Mouse (Mus musculus) retina, adult 2 months (tissue): ENCODE data around the gene Hoxa6.

Source experiments
- DNase-seq: peaks from one replicate; pipeline ENCODE4 v3.0.0-alpha.2; 2012; ENCODE audit warnings: low read depth, low spot score

Gene Hoxa6

GRCm38 (mm10) chr6:52202362-52203120 is 6.0 kb downstream of the Hoxa6 start:
- DNase-seq, result no peak

GRCm38 (mm10) chr6:52201269-52201668 is 7.3 kb downstream of the Hoxa6 start:
- no peak for DNase-seq

GRCm38 (mm10) chr6:52200751-52201250 is 7.7 kb downstream of the Hoxa6 start:
- DNase-seq, result no peak

- no peak for DNase-seq
Observed at GRCm38 (mm10) chr6:52200073-52200750, 8.3 kb downstream of the Hoxa6 start.

- DNase-seq, result no peak
Observed at GRCm38 (mm10) chr6:52197271-52197670, 11.3 kb downstream of the Hoxa6 start.

GRCm38 (mm10) chr6:52196811-52197210 is 11.7 kb downstream of the Hoxa6 start:
- no peak for DNase-seq

GRCm38 (mm10) chr6:52194690-52195089 is 13.8 kb downstream of the Hoxa6 start:
- DNase-seq, result no peak

GRCm38 (mm10) chr6:52191860-52192550 is 16.5 kb downstream of the Hoxa6 start:
- DNase-seq, result peak; percentile 20

GRCm38 (mm10) chr6:52190906-52191810 is 17.4 kb downstream of the Hoxa6 start, which contains the start of gene Hoxa4:
TSS of gene Hoxa4 (minus strand) at chr6:52191753.
- no peak for DNase-seq

GRCm38 (mm10) chr6:52190410-52190809 is 18.1 kb downstream of the Hoxa6 start:
- no peak for DNase-seq

GRCm38 (mm10) chr6:52189909-52190308 is 18.6 kb downstream of the Hoxa6 start:
- DNase-seq, result no peak

GRCm38 (mm10) chr6:52189172-52189591 is 19.3 kb downstream of the Hoxa6 start:
- no peak for DNase-seq

GRCm38 (mm10) chr6:52186500-52186899 is 22.0 kb downstream of the Hoxa6 start:
- DNase-seq, result no peak

GRCm38 (mm10) chr6:52185834-52186233 is 22.7 kb downstream of the Hoxa6 start:
- no peak for DNase-seq

- no peak for DNase-seq
Observed at GRCm38 (mm10) chr6:52185222-52185621, 23.3 kb downstream of the Hoxa6 start.

GRCm38 (mm10) chr6:52184668-52185067 is 23.9 kb downstream of the Hoxa6 start:
- DNase-seq, result no peak

- DNase-seq, result no peak
Observed at GRCm38 (mm10) chr6:52183311-52184080, 25.0 kb downstream of the Hoxa6 start.

- DNase-seq, result no peak
Observed at GRCm38 (mm10) chr6:52182793-52183192, 25.7 kb downstream of the Hoxa6 start.

GRCm38 (mm10) chr6:52182030-52182429 is 26.5 kb downstream of the Hoxa6 start:
- no peak for DNase-seq

GRCm38 (mm10) chr6:52180726-52181125 is 27.8 kb downstream of the Hoxa6 start:
- no peak for DNase-seq
